In the genomic region with DNA sequence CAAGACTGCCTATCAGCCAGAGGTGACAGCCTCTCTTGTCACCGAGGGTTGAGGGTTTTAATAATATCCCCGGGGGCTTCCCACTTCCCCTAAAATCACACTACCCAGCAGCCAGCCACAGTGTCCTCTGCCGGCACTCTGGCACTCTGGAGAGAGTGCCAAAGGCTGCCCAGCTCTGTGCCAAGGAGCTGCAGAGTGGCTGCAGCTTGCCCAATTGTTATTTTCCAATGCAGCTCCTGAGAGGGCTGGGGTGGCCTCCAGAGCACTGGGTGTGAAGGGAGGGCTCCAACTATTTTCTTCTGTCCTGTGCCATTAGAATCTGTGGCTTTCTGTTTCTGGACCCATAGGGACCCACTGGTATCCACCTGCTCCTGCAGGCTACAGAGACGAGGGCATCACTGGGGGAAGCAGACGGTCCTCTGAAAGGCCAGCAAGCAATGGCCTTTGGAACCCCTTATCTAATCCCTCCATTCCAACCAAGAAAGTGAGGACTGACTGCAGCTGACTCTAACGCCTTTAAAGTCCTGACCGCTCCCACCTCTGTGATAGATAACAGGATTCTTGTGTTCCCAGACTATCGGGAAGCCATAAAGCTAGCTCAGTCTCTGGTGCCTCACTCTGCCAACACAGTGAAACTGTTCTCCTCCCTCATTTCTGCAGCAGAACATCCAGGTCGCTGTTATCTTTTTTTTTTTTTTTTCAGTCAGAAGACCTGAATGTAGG, we compare ENCODE assay signal across 9 mouse cellular contexts. TPM values are rescaled to one million over a fixed set of nuclear protein-coding genes. Genes with fewer than 3 reads are reported as not detected.
DNase-seq lines count a peak whose midpoint lies in the region; ATAC-seq lines count a peak whose summit lies in the region.
"Had no signal": no experiment of that assay in that cellular context is flagged by ENCODE, and none has a peak within 500 bp of the region (broad histone marks: within the 10 kb centered on the region; RNA-seq: fewer than 3 reads in every experiment).

No protein-coding gene starts in this region.

- H3K4me3 ChIP-seq in liver, embryonic 11.5 days (ENCODE audit: low read depth, low read length) = no peak overlapping the region

- H3K9me3 ChIP-seq in liver, embryonic 11.5 days (ENCODE audit: control insufficient read depth, low read length) = peaks cover 4% of the 10 kb centered on the region; the same call in 1 of the 2 replicates

- H3K27ac ChIP-seq in liver, embryonic 11.5 days (ENCODE audit: low read depth, low read length) = peak overlapping the region; percentile 39; the same call in 1 of the 2 replicates

- peak overlapping the region; percentile 37 for H3K4me2 ChIP-seq in liver, embryonic 11.5 days

- H3K36me3 ChIP-seq in liver, embryonic 11.5 days (ENCODE audit: control insufficient read depth, insufficient read depth, low read length) = no peaks in the 10 kb centered on the region

- peak; percentile 77 for ATAC-seq in liver, embryonic 11.5 days (replicated peaks; ENCODE audit: low FRiP score)
- no peak for ATAC-seq in CD4-positive, CD25-positive, alpha-beta regulatory T cell, adult 4 months

- peak; percentile 38 for DNase-seq in gastrocnemius, postnatal 14 days
- no peak for DNase-seq in gastrocnemius, adult 18-20 months (ENCODE audit: low spot score)
- peak; percentile 76 for DNase-seq in adipocyte (ENCODE audit: low spot score)
- peak; percentile 83 to 86 for DNase-seq in cerebellum, postnatal 25 days
- no peak for DNase-seq in liver, embryonic 11.5 days (ENCODE audit: low spot score)
- DNase-seq in kidney, postnatal 10 days = no peak
- no peak for DNase-seq in B cell, adult 2 months

- intact Hi-C loops in gastrocnemius, postnatal 14 days (cut with DNase I; ENCODE audit: low total_unique reads) = no loop called here

- H3K4me1 ChIP-seq in liver, embryonic 11.5 days (replicated peaks; ENCODE audit: control insufficient read depth, insufficient read depth, low read length) = peaks cover 18% of the 10 kb centered on the region

- 20% methylated on average over 9 of the region's 9 CpGs for WGBS in liver, embryonic 11.5 days

- no peak overlapping the region for H3K9ac ChIP-seq in liver, embryonic 11.5 days (ENCODE audit: low read depth, low read length)

- no peaks in the 10 kb centered on the region; the same call in 1 of the 2 replicates for H3K27me3 ChIP-seq in liver, embryonic 11.5 days (replicated peaks; ENCODE audit: control insufficient read depth, insufficient read depth, low read length)

RNA-seq across cellular contexts. Expression of a gene that starts 12.2 kb away (rescaled TPM):
- 100 to 1,000 TPM; 716 to 830 TPM for total RNA-seq in gastrocnemius, postnatal 14 days (2021)
- total RNA-seq in gastrocnemius, adult 18-20 months (2021) = 100 to 1,000 TPM; 192 to 275 TPM
- polyA plus RNA-seq in liver, embryonic 11.5 days (2014; fragmentation: Nextera tagmentation; extraction: Ambion mirVana) = 0.36 and 0.71 TPM in 2 replicates
- polyA plus RNA-seq in CD4-positive, CD25-positive, alpha-beta regulatory T cell, adult 4 months (2017; shearing (Covaris generic)) = not detected
- total RNA-seq: left cerebral cortex, postnatal 14 days had no signal

RNA-seq across cellular contexts. Expression of a gene that starts 23.5 kb away (rescaled TPM):
- 1 to 10 TPM; 1.4 to 2.0 TPM for total RNA-seq in gastrocnemius, postnatal 14 days (2021)
- total RNA-seq in gastrocnemius, adult 18-20 months (2021) = 1 to 10 TPM; 1.1 to 2.0 TPM
- 0.41 and 0.49 TPM in 2 replicates for polyA plus RNA-seq in liver, embryonic 11.5 days (2014; fragmentation: Nextera tagmentation; extraction: Ambion mirVana)
- under 1 TPM; 0.51 to 0.94 TPM for polyA plus RNA-seq in CD4-positive, CD25-positive, alpha-beta regulatory T cell, adult 4 months (2017; shearing (Covaris generic))

RNA-seq across cellular contexts. Expression of a gene that starts 29.8 kb away (rescaled TPM):
- under 1 TPM; 0.58 to 0.78 TPM for total RNA-seq in gastrocnemius, postnatal 14 days (2021)
- total RNA-seq in gastrocnemius, adult 18-20 months (2021) = under 1 TPM; 0.25 to 0.66 TPM
- 0.21 and 0.29 TPM in 2 replicates for polyA plus RNA-seq in liver, embryonic 11.5 days (2014; fragmentation: Nextera tagmentation; extraction: Ambion mirVana)
- under 1 TPM in 1 of 2 experiments, not detected in 1; 0.26 TPM for polyA plus RNA-seq in CD4-positive, CD25-positive, alpha-beta regulatory T cell, adult 4 months (2017; shearing (Covaris generic))

Comparison
In these comparisons a context has a peak if more than half of its experiments do, and no peak if none do; other contexts are left out.
1. DNase-seq: peak in gastrocnemius, postnatal 14 days (single experiment), adipocyte (single experiment) and cerebellum, postnatal 25 days (2 of 2); none in gastrocnemius, adult 18-20 months (single experiment), liver, embryonic 11.5 days (single experiment), kidney, postnatal 10 days (single experiment) and B cell, adult 2 months (0 of 2).